Mouse (Mus musculus) liver, postnatal 0 days (tissue): ENCODE measurements around the gene Emb.

Experiments
- CTCF ChIP-seq: sonication (generic); IDR thresholded peaks from 2 replicates; pipeline ENCODE4 v1.5.1; 2016; ENCODE audit warnings: antibody characterized with exemption, low read depth
- EP300 ChIP-seq: IDR thresholded peaks from 2 replicates; pipeline ENCODE4 v1.6.1; 2016; ENCODE audit warnings: antibody characterized with exemption, low read depth, mild to moderate bottlenecking

- no peak for TF ChIP-seq CTCF
- no peak for TF ChIP-seq EP300
Measured at GRCm38 (mm10) chr13:117225561-117225960, 17.2 kb downstream of the Emb start.
